Mouse (Mus musculus): ENCODE measurements around the gene Pdia6. TPM values are rescaled to one million over a fixed set of nuclear protein-coding genes. Genes with fewer than 3 reads are reported as not detected.
A peak's percentile ranks its signal among the peaks of the same experiment; 100 is the strongest.

Gene Pdia6
- polyA plus RNA-seq, 1 experiment from 2014 or later = 517 TPM

- H3K4me3 ChIP-seq (ENCODE audit: low read depth, low read length) = no peak overlapping the region
- H3K36me3 ChIP-seq (ENCODE audit: control insufficient read depth, insufficient read depth, low read length) = no peaks in the 10 kb centered on the region
- H3K27ac ChIP-seq (ENCODE audit: low read depth, low read length) = no peak overlapping the region
- ATAC-seq (replicated peaks; ENCODE audit: low FRiP score) (no peak), DNase-seq (ENCODE audit: low spot score) (no peak)
- 0 out of 2 replicates have a peak, but pooled peaks cover 2% of the 10 kb centered on the region for H3K4me1 ChIP-seq (replicated peaks; ENCODE audit: control insufficient read depth, insufficient read depth, low read length)
- no peaks in the 10 kb centered on the region for H3K9me3 ChIP-seq (ENCODE audit: control insufficient read depth, low read length)
- WGBS = 39% methylated on average over 4 of the region's 4 CpGs
- H3K27me3 ChIP-seq (ENCODE audit: control insufficient read depth, insufficient read depth, low read length) = no peaks in the 10 kb centered on the region
- no peak overlapping the region for H3K9ac ChIP-seq (ENCODE audit: low read length)
- H3K4me2 ChIP-seq (ENCODE audit: low read depth, low read length, severe bottlenecking) = no peak overlapping the region
These were observed 41.9 kb downstream of the Pdia6 start for GRCm38 (mm10) chr12:17308246-17308645.

- no peak overlapping the region for H3K4me3 ChIP-seq (ENCODE audit: low read depth, low read length)
- 0 out of 2 replicates have a peak, but pooled peaks cover 2% of the 10 kb centered on the region for H3K4me1 ChIP-seq (replicated peaks; ENCODE audit: control insufficient read depth, insufficient read depth, low read length)
- ATAC-seq (replicated peaks; ENCODE audit: low FRiP score) = 0 out of 2 replicates have a peak, but pooled peaks have one; percentile 21
- H3K27me3 ChIP-seq (ENCODE audit: control insufficient read depth, insufficient read depth, low read length) = no peaks in the 10 kb centered on the region
- no peaks in the 10 kb centered on the region for H3K9me3 ChIP-seq (ENCODE audit: control insufficient read depth, low read length)
- DNase-seq (ENCODE audit: low spot score) = no peak
- H3K27ac ChIP-seq (ENCODE audit: low read depth, low read length) = no peak overlapping the region
- H3K4me2 ChIP-seq (ENCODE audit: low read depth, low read length, severe bottlenecking) = no peak overlapping the region
- 43% methylated on average over 16 of the region's 16 CpGs for WGBS
- H3K36me3 ChIP-seq (ENCODE audit: control insufficient read depth, insufficient read depth, low read length) = no peaks in the 10 kb centered on the region
- H3K9ac ChIP-seq (ENCODE audit: low read length) = no peak overlapping the region
These were observed 44.8 kb downstream of the Pdia6 start for GRCm38 (mm10) chr12:17310852-17311839.

- 0 out of 2 replicates have a peak, but pooled peaks cover 1% of the 10 kb centered on the region for H3K4me1 ChIP-seq (replicated peaks; ENCODE audit: control insufficient read depth, insufficient read depth, low read length)
- H3K4me3 ChIP-seq (ENCODE audit: low read depth, low read length) = no peak overlapping the region
- no peaks in the 10 kb centered on the region for H3K9me3 ChIP-seq (ENCODE audit: control insufficient read depth, low read length)
- ATAC-seq (replicated peaks; ENCODE audit: low FRiP score) (no peak), DNase-seq (ENCODE audit: low spot score) (no peak)
- no peaks in the 10 kb centered on the region for H3K36me3 ChIP-seq (ENCODE audit: control insufficient read depth, insufficient read depth, low read length)
- H3K4me2 ChIP-seq (ENCODE audit: low read depth, low read length, severe bottlenecking) = no peak overlapping the region
- H3K27ac ChIP-seq (ENCODE audit: low read depth, low read length) = no peak overlapping the region
- H3K27me3 ChIP-seq (ENCODE audit: control insufficient read depth, insufficient read depth, low read length) = no peaks in the 10 kb centered on the region
- 82% methylated on average over 5 of the region's 5 CpGs for WGBS
- H3K9ac ChIP-seq (ENCODE audit: low read length) = no peak overlapping the region
These were observed 49.8 kb downstream of the Pdia6 start for GRCm38 (mm10) chr12:17316096-17316495.

- WGBS = 78% methylated on average over 4 of the region's 4 CpGs
- Histone ChIP-seq H3K4me1 (replicated peaks; ENCODE audit: control insufficient read depth, insufficient read depth, low read length) (no peaks in the 10 kb centered on the region), H3K4me2 (ENCODE audit: low read depth, low read length, severe bottlenecking) (no peak overlapping the region)
These were observed 51.6 kb downstream of the Pdia6 start for GRCm38 (mm10) chr12:17317970-17318369.

GRCm38 (mm10) chr12:17318453-17318852 lies 52.1 kb downstream of the Pdia6 start:
- Histone ChIP-seq H3K4me2 (ENCODE audit: low read depth, low read length, severe bottlenecking) (no peak overlapping the region), H3K4me1 (replicated peaks; ENCODE audit: control insufficient read depth, insufficient read depth, low read length) (no peaks in the 10 kb centered on the region), H3K9me3 (ENCODE audit: control insufficient read depth, low read length) (no peaks in the 10 kb centered on the region), H3K27ac (ENCODE audit: low read depth, low read length) (no peak overlapping the region), H3K4me3 (ENCODE audit: low read depth, low read length) (no peak overlapping the region), H3K27me3 (ENCODE audit: control insufficient read depth, insufficient read depth, low read length) (peaks cover 5% of the 10 kb centered on the region), H3K36me3 (ENCODE audit: control insufficient read depth, insufficient read depth, low read length) (no peaks in the 10 kb centered on the region), H3K9ac (ENCODE audit: low read length) (no peak overlapping the region)
- DNase-seq (ENCODE audit: low spot score) (no peak), ATAC-seq (replicated peaks; ENCODE audit: low FRiP score) (no peak)
- WGBS = 88% methylated on average over 3 of the region's 3 CpGs

More at GRCm38 (mm10) chr12:17317970-17318369, 51.6 kb downstream of the Pdia6 start:
- no peak for DNase-seq (ENCODE audit: low spot score)
- Histone ChIP-seq H3K4me3 (ENCODE audit: low read depth, low read length) (no peak overlapping the region), H3K9me3 (ENCODE audit: control insufficient read depth, low read length) (no peaks in the 10 kb centered on the region), H3K36me3 (ENCODE audit: control insufficient read depth, insufficient read depth, low read length) (no peaks in the 10 kb centered on the region), H3K27me3 (ENCODE audit: control insufficient read depth, insufficient read depth, low read length) (peaks cover under 1% of the 10 kb centered on the region; the same call in 1 of the 2 replicates), H3K9ac (ENCODE audit: low read length) (no peak overlapping the region), H3K27ac (ENCODE audit: low read depth, low read length) (no peak overlapping the region)
- no peak for ATAC-seq (replicated peaks; ENCODE audit: low FRiP score)

GRCm38 (mm10) chr12:17324549-17325470 lies 58.5 kb downstream of the Pdia6 start:
- peaks cover 22% of the 10 kb centered on the region for H3K27me3 ChIP-seq (ENCODE audit: control insufficient read depth, insufficient read depth, low read length)
- H3K27ac ChIP-seq (ENCODE audit: low read depth, low read length) = no peak overlapping the region
- WGBS = 4% methylated on average over 48 of the region's 51 CpGs

GRCm38 (mm10) chr12:17329259-17329658 lies 62.9 kb downstream of the Pdia6 start, which contains the start of gene Atp6v1c2:
Gene Atp6v1c2 (minus strand): TSS chr12:17329359.
- H3K27me3 ChIP-seq (ENCODE audit: control insufficient read depth, insufficient read depth, low read length) = peaks cover 9% of the 10 kb centered on the region; the same call in 1 of the 2 replicates
- no peak for ATAC-seq (replicated peaks; ENCODE audit: low FRiP score)
- H3K4me1 ChIP-seq (replicated peaks; ENCODE audit: control insufficient read depth, insufficient read depth, low read length) = no peaks in the 10 kb centered on the region; the same call in 1 of the 2 replicates
- H3K4me3 ChIP-seq (ENCODE audit: low read depth, low read length) = no peak within 1 kb of the TSS
- no peaks in the 10 kb centered on the region for H3K9me3 ChIP-seq (ENCODE audit: control insufficient read depth, low read length)
- H3K9ac ChIP-seq (ENCODE audit: low read length) = no peak within 1 kb of the TSS
- no peak for DNase-seq (ENCODE audit: low spot score)
- WGBS = 81% methylated on average over 3 of the region's 3 CpGs
- H3K4me2 ChIP-seq (ENCODE audit: low read depth, low read length, severe bottlenecking) = no peak within 1 kb of the TSS
- no peak within 1 kb of the TSS for H3K27ac ChIP-seq (ENCODE audit: low read depth, low read length)
- no peaks in the 10 kb centered on the region for H3K36me3 ChIP-seq (ENCODE audit: control insufficient read depth, insufficient read depth, low read length)

More at GRCm38 (mm10) chr12:17324549-17325470, 58.5 kb downstream of the Pdia6 start:
- H3K4me2 ChIP-seq (ENCODE audit: low read depth, low read length, severe bottlenecking) = peak overlapping the region; percentile 79
- H3K4me1 ChIP-seq (replicated peaks; ENCODE audit: control insufficient read depth, insufficient read depth, low read length) = no peaks in the 10 kb centered on the region; the same call in 1 of the 2 replicates
- H3K4me3 ChIP-seq (ENCODE audit: low read depth, low read length) = peak overlapping the region; percentile 38
- H3K36me3 ChIP-seq (ENCODE audit: control insufficient read depth, insufficient read depth, low read length) = no peaks in the 10 kb centered on the region
- peak overlapping the region; percentile 33; the same call in 1 of the 2 replicates for H3K9ac ChIP-seq (ENCODE audit: low read length)
- ATAC-seq (replicated peaks; ENCODE audit: low FRiP score) (peak; percentile 49), DNase-seq (ENCODE audit: low spot score) (peak; percentile 60)
- H3K9me3 ChIP-seq (ENCODE audit: control insufficient read depth, low read length) = no peaks in the 10 kb centered on the region

GRCm38 (mm10) chr12:17333459-17333858 lies 67.1 kb downstream of the Pdia6 start:
- 35% methylated on average over 1 of the region's 1 CpGs for WGBS
- no peaks in the 10 kb centered on the region for H3K9me3 ChIP-seq (ENCODE audit: control insufficient read depth, low read length)
- no peaks in the 10 kb centered on the region for H3K36me3 ChIP-seq (ENCODE audit: control insufficient read depth, insufficient read depth, low read length)

More at GRCm38 (mm10) chr12:17333459-17333858, 67.1 kb downstream of the Pdia6 start:
- ATAC-seq (replicated peaks; ENCODE audit: low FRiP score) (no peak), DNase-seq (ENCODE audit: low spot score) (no peak)
- Histone ChIP-seq H3K4me2 (ENCODE audit: low read depth, low read length, severe bottlenecking) (no peak overlapping the region), H3K4me1 (replicated peaks; ENCODE audit: control insufficient read depth, insufficient read depth, low read length) (no peaks in the 10 kb centered on the region), H3K27ac (ENCODE audit: low read depth, low read length) (no peak overlapping the region), H3K9ac (ENCODE audit: low read length) (no peak overlapping the region), H3K27me3 (ENCODE audit: control insufficient read depth, insufficient read depth, low read length) (no peaks in the 10 kb centered on the region), H3K4me3 (ENCODE audit: low read depth, low read length) (no peak overlapping the region)
